Comparison of ENCODE assay signal across 16 mouse cellular contexts in the genomic region with DNA sequence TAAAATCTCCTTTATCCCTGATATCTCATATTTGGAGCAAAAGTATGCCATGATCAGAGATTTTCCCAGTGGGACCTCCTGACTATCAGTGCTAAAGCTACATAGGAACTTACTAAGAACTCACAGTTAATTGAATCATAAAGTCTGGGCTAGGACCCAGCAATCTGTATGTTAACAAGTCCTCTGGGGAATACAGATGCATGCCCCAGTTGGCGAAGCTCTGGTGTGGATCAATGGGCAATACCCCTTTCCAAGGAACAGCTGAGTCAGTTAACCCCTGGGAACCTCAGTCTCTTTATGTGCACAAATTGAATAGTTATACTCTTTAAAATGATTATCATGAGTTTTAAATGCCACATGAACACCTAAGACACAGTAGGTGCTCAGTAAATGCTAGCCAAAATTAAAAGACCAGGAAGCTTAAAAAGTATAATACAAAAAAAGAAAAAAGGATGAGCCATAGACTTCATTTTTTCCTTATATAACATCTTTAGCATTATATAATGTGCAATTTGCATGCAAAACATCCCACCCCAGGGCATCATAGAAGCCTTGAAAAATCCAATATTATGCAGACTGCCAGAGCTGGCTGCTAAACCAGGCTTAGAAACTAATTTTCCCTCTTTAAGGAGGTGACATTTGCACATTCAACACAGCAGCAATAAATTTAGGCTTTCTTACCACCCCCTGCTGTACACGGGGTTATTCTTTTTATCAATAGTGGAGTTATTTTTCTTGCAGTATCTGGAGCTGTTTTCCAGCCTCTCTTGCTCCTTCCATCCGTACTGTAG.
DNase-seq lines count a peak whose midpoint lies in the region; ATAC-seq and TF ChIP-seq lines count a peak whose summit lies in the region.
"Had no signal": no experiment of that assay in that cellular context is flagged by ENCODE, and none has a peak within 500 bp of the region (broad histone marks: within the 10 kb centered on the region; RNA-seq: fewer than 3 reads in every experiment).

No protein-coding gene starts in this region.

- no peak overlapping the region for H3K4me3 ChIP-seq in forebrain, embryonic 15.5 days
- H3K4me3 ChIP-seq in forebrain, embryonic 10.5 days, result no peak overlapping the region
- H3K4me3 ChIP-seq in midbrain, embryonic 14.5 days (replicated peaks; ENCODE audit: low read depth, low read length), result no peak overlapping the region
- no peak overlapping the region for H3K4me3 ChIP-seq in gastrocnemius, adult 2 months
- H3K4me3 ChIP-seq: heart, embryonic 12.5 days; myocyte had no signal

- intact Hi-C loops in gastrocnemius, adult 2 months (cut with DNase I), result no loop called here

- 0 out of 2 replicates have a peak, but pooled peaks have one; percentile 41 for ATAC-seq in forebrain, embryonic 15.5 days (replicated peaks)
- ATAC-seq in midbrain, embryonic 14.5 days (ENCODE audit: low FRiP score, low TSS enrichment), result peak; percentile 20; the same call in 1 of the 2 replicates

- H3K27ac ChIP-seq in forebrain, embryonic 15.5 days (replicated peaks), result no peak overlapping the region
- no peak overlapping the region for H3K27ac ChIP-seq in forebrain, embryonic 10.5 days
- H3K27ac ChIP-seq in midbrain, embryonic 14.5 days (replicated peaks; ENCODE audit: low read depth, low read length), result no peak overlapping the region
- H3K27ac ChIP-seq in gastrocnemius, adult 2 months, result no peak overlapping the region
- H3K27ac ChIP-seq: kidney, postnatal 0 days; liver, embryonic 14.5 days had no signal

- no peaks in the 10 kb centered on the region for H3K9me3 ChIP-seq in forebrain, embryonic 15.5 days
- no peaks in the 10 kb centered on the region for H3K9me3 ChIP-seq in forebrain, embryonic 10.5 days
- no peaks in the 10 kb centered on the region for H3K9me3 ChIP-seq in midbrain, embryonic 14.5 days (ENCODE audit: control insufficient read depth, low read length)
- H3K9me3 ChIP-seq: heart, embryonic 12.5 days had no signal

- DNase-seq in forebrain, embryonic 10.5 days (ENCODE audit: extremely low spot score, low spot score), result no peak
- peak; percentile 12 for DNase-seq in right cerebral cortex, postnatal 25 days
- DNase-seq in right cerebral cortex, postnatal 4 days, result no peak
- peak; percentile 54 for DNase-seq in midbrain, embryonic 14.5 days
- DNase-seq in gastrocnemius, adult 2 months, result no peak
- DNase-seq in heart, postnatal 4 days, result no peak
- DNase-seq in gastrocnemius, adult 18-20 months (ENCODE audit: low spot score), result no peak
- DNase-seq: adrenal gland, adult 8-10 months; cerebellum, postnatal 36 days; gastrocnemius, postnatal 25 days; thymus, postnatal 14 days had no signal

- no peak overlapping the region for H3K4me2 ChIP-seq in forebrain, embryonic 15.5 days (replicated peaks)
- H3K4me2 ChIP-seq in midbrain, embryonic 14.5 days (ENCODE audit: low read length), result no peak overlapping the region
- H3K4me2 ChIP-seq: heart, embryonic 12.5 days had no signal

- H3K27me3 ChIP-seq in forebrain, embryonic 15.5 days, result no peaks in the 10 kb centered on the region
- no peaks in the 10 kb centered on the region for H3K27me3 ChIP-seq in forebrain, embryonic 10.5 days (ENCODE audit: poor library complexity, severe bottlenecking)
- H3K27me3 ChIP-seq in midbrain, embryonic 14.5 days (ENCODE audit: control insufficient read depth, insufficient read depth, low read length), result no peaks in the 10 kb centered on the region
- H3K27me3 ChIP-seq: heart, embryonic 12.5 days had no signal

- TF ChIP-seq CTCF in gastrocnemius, adult 2 months (IDR thresholded peaks at IDR 0.05), result no peak

- H3K36me3 ChIP-seq in forebrain, embryonic 15.5 days, result no peaks in the 10 kb centered on the region
- H3K36me3 ChIP-seq in forebrain, embryonic 10.5 days (replicated peaks), result no peaks in the 10 kb centered on the region
- H3K36me3 ChIP-seq in midbrain, embryonic 14.5 days (ENCODE audit: control insufficient read depth, insufficient read depth, low read length), result no peaks in the 10 kb centered on the region
- H3K36me3 ChIP-seq: heart, embryonic 12.5 days had no signal

- 0 out of 2 replicates have a peak, but pooled peaks cover 2% of the 10 kb centered on the region for H3K4me1 ChIP-seq in forebrain, embryonic 15.5 days
- H3K4me1 ChIP-seq in forebrain, embryonic 10.5 days, result no peaks in the 10 kb centered on the region
- H3K4me1 ChIP-seq in midbrain, embryonic 14.5 days (ENCODE audit: control insufficient read depth, insufficient read depth, low read length), result no peaks in the 10 kb centered on the region
- H3K4me1 ChIP-seq: heart, embryonic 12.5 days had no signal

- H3K9ac ChIP-seq in forebrain, embryonic 15.5 days (replicated peaks), result no peak overlapping the region
- H3K9ac ChIP-seq in midbrain, embryonic 14.5 days (replicated peaks; ENCODE audit: low read length), result no peak overlapping the region
- H3K9ac ChIP-seq: heart, embryonic 12.5 days; liver, embryonic 14.5 days had no signal

- 30% methylated on average over 3 of the region's 3 CpGs for WGBS in forebrain, embryonic 15.5 days
- 75% methylated on average over 3 of the region's 3 CpGs for WGBS in forebrain, embryonic 10.5 days
- WGBS in midbrain, embryonic 14.5 days, result 48% methylated on average over 3 of the region's 3 CpGs

Comparison
In these comparisons a context has a peak if more than half of its experiments do, and no peak if none do; other contexts are left out.
1. DNase-seq: peak in right cerebral cortex, postnatal 25 days (single experiment) and midbrain, embryonic 14.5 days (single experiment); none in forebrain, embryonic 10.5 days (single experiment), right cerebral cortex, postnatal 4 days (single experiment), gastrocnemius, adult 2 months (single experiment), heart, postnatal 4 days (single experiment) and gastrocnemius, adult 18-20 months (single experiment).